Mouse (Mus musculus) urinary bladder, postnatal 14 days (tissue): ENCODE results near the gene Lrp10.

Source experiments
- DNase-seq: peaks from one replicate; pipeline ENCODE4 v3.0.0; 2021; ENCODE audit warnings: low spot score

Lrp10 gene

DNA sequence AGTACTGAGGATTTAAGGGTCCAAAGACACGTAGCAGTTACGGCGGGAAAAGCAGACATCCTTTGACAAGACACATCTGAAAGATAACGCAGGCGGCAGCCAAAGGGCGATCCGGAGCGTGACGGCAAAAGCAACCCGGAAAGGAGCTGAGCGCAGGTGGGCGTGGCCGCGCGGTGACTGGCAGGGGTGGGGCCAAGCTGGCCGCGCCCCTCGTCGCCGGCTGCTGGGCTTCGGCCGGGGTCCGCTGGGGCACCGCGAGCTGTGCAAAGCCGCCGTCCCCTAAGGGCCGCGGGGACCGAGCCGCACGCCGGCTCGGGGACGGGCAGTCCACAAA lies at the start of gene Lrp10:
Lrp10 (plus strand) TSS at position 179 of the 334 bp plus-strand sequence.
- DNase-seq = peak; percentile 91

DNA sequence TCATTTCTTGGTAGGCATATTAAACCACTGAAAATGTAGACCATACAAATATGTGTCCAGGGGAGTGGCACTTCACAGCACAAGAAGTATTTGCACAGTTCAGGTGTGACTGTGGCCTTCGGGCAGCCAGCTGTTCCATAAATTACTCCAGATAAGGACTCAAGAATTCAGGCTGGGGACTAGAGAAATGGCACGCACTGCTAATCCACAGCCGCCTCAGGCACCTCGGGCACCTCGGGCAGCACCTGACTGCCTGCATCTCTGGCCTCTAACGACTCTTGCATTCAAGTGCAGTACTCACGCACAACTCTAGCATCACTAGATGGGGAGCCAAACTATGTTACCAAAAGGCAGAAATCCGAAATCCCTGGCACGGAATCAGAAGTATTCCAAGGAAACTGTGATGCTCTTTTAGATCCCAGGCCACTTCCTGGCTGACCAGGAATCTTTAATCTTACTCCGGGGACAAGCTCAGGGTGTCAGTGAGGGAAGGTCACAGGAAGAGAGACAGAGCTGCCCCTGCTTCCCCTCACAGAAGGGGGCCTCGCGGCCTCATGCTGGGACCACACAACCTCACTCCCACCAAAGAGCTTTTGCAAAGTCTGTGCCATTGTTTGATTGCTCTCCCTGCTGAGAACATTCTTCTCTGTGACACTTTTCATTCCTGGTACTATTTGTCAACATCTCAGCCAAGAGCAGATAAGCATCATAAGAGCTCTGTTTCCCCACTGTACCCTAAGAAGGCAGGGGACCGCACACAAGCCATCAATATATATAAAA lies 48.5 kb upstream of the Lrp10 start:
- DNase-seq = no peak

DNA sequence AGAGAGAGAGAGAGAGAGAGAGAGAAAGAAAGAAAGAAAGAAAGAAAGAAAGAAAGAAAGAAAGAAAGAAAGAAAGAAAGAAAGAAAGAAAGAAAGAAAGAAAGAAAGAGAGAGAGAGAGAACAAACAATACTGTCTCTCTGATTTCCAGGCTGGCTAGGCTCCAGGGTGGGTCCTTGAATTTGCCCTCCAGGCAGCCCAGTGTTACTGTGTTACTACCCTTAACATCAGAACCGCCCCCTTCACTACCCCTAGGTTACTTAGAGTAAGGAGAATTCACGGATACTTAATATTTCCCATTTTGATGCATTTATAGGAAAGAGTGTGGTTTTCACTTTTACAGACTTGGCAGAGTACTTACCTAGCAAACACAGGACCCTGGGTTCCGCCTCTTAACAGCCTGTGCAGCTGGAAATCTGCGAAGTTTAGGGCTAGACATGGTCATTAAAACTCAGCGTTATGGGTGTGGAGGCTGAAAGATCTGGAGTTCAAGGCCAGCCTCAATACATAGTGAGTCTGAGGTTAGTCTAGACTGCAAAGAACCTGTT lies 47.6 kb upstream of the Lrp10 start:
- no peak for DNase-seq

DNA sequence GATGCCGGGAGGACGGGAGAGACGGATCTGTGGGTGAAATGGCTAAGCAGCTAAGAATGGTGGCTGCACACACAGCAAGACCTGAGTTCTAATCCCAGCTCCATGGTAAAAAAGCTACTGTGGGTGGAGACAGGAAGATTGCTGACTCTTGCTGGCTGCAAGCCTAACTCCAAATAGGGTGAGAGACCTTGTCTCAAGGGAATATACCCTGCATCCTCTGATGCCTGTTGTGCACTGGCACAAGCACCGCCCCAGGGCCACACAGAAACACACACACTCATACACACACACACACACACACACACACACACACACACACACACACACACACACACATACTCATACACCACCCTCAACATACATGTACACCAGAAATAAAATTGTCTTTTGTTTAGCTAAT lies 47.1 kb upstream of the Lrp10 start:
- no peak for DNase-seq

DNA sequence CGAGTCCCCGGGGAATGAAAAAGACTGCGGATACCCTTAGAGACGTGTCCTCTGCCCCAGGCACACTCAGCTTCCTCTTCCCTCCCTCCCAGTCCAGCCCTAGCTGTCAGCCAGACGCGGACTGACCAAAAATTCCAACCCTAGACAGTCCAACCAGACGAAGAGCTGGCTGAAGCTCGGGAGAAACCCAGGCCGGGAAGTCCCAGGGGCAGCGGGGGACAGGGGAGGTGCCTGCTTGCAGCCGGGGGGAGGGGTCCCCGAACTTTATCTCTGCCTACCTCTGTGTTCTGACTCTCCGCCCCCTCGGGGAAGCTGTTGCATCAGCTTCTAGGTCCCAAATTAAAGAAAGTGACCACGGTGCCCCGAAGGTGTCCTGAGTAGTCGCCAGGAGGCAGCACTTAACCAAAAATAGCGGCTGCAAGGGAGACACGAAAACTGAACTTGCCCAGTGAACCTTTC lies 46.3 kb upstream of the Lrp10 start, which contains the start of gene Slc7a7:
Slc7a7 (minus strand) TSS at position 158 of the 459 bp plus-strand sequence.
- DNase-seq = peak; percentile 33

DNA sequence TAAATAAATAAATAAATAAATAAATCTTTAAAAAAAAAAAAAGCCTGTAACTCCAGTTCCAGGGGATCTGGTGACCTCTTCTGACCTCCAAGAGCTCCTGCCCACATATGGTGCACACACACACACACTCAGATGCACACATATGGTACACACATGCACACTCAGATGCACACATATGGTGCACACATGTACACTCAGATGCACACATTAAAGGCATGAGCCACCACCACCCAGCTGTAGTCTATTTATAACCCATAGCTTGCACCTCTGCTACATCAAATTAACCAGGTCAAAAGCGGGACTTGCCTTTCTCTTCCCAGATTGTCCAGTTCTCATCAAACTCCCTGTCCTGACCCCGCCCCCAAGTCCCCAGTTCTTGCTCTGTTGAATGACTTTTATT lies 42.9 kb upstream of the Lrp10 start:
- DNase-seq = no peak

DNA sequence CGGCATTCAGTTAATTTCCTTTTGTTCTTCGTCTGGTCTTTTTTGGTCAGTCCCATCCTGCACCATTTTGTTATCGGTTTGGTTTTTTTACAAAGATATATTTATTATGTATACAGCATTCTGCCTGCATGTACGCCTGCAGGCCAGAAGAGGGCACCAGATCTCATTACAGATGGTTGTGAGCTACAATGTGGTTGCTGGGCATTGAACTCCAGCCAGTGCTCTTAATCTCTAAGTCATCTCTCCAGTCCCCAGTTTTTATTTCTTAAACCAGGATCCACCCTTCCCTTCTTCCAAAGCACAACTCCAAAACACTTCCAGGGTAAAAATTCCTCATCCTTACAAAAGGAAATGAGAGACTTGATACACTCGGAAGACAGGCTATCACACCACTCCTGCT lies 40.5 kb upstream of the Lrp10 start:
- DNase-seq = no peak

DNA sequence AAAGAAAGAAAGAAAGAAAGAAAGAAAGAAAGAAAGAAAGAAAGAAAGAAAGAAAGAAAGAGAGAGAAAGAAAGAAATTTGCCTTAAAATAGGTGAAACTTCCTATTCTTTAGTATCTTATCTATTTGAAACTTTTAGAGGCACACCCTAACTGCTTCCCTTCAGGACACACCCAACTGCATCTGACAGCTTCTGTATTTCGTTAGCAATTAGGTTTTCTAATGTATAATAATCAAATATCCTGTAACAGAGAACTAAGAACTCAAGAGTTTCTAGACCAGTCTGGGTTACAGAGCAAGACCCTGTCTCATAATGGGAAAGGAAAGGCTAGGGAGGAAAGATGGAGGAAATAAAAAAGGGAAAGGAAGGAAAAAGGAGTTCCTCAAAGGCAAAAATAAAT lies 39.3 kb upstream of the Lrp10 start:
- no peak for DNase-seq

DNA sequence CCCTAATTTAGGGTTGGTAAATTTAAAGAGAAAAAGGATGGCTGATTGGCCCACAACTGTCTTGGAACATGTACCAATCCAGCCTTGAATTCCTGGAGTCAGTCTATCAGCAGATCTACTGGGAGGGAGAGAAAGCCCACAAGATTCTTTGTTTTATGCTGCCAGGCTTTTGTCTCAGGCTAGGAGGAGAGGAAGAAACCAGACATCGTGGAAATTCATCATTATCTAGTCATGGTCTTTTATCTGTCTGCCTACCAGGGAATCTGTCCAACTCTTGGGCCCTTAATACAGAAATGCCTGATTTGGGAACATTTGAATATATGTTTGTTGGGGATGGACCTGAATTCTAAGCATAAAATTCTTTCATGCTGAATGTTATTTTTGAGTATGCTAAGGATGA lies 38.4 kb upstream of the Lrp10 start:
- DNase-seq = no peak

DNA sequence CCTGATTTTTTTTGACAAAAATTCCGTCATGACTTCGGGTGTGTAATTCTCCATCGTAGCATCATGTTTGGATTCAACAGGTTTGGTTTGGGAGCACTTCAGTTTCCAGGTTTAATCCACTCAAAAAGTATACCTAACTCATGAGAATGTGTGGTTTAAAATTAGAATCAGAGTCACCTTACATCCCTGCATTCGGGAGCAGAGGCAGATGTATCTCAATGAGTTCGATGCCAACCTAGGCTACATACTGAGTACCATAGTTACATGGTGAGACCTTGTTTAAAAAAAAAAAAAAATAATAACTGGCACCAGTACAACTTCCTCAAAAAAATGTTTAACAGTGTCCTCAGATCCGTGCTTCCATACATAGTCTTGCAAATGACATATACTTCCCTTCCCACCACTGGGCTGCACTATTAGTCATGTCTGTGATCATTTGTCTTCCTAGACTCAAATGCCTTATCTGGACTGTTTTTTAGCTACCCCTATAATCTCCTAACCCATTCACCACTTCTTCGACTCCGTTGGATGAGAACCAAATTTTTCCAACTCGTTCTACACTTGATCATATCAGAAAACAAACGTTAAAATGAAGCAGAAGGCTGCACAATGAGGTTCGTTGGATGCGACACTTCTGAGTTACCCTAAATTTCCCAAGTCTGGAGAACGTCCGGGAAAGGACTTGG lies 37.8 kb upstream of the Lrp10 start:
- DNase-seq = no peak

DNA sequence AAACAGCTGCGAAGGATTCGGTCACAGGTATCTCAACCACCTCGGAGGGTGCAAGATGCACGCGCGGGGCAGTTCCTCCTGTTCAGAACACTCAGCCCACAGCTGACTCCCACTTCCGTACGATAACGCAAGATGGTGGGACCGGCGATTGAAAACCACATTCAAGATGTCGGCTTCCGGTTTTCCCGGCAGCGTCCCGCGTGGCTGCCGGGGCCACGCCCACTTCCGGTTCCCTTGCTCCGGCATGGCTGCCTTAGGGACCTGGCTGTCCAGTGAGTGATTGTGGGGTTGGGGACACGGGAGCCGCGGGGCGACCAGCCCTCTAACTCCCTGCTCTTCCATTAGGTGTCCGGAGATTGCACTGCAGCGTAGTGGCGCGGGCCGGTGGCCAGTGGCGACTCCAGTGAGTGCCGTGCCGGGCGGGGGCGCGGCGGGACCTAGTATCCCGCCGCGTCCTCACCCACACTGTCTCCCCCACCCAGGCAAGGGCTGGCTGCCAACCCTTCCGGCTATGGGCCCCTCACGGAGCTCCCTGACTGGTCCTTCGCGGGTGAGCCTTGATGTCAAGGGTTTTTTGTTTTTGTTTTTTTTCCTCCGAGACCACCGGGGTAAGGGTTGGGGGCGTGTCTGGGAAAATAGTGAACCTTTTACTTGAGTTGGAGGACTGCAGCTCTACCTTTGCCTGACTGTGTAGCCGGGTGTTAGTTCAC lies 37.1 kb upstream of the Lrp10 start, which contains the start of gene Mrpl52:
Mrpl52 (plus strand) TSS at position 221 of the 710 bp plus-strand sequence.
- DNase-seq = peak; percentile 94

DNA sequence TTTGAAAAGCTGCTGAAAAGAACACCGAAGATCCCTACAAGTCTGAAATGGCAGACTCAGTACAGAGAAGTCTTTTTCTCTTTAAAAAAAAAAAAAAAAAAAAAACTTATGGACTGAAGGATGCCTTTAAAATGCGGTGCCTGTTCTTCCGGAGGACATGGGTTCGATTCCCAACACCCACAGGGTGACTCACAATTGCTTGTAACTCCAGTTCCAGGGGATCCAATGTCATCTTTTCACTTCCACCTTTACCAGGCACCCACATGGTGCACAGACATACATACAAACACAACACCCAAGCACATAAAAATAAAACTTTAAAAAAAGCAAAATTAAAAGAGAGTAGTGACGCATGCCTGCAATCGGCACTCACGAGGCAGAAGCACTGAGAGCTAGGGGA lies 36.2 kb upstream of the Lrp10 start:
- no peak for DNase-seq

DNA sequence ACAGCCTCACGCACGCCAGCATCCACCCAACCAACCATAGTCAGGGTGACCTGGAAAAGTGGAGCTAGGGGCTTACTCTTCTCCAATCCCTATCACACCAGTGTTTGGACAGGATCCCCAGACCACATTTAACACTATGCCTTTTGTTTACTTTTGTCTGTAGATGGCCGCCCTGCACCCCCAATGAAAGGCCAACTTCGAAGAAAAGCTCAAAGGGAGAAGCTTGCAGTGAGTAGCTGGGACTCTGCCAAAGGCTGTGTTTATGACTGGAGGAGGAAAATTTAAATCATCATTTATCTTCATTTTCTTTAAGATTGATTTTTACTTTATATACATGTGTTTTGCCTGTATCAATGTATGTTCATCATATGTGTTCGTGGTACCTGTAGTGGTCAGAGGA lies 35.5 kb upstream of the Lrp10 start:
- DNase-seq = no peak

DNA sequence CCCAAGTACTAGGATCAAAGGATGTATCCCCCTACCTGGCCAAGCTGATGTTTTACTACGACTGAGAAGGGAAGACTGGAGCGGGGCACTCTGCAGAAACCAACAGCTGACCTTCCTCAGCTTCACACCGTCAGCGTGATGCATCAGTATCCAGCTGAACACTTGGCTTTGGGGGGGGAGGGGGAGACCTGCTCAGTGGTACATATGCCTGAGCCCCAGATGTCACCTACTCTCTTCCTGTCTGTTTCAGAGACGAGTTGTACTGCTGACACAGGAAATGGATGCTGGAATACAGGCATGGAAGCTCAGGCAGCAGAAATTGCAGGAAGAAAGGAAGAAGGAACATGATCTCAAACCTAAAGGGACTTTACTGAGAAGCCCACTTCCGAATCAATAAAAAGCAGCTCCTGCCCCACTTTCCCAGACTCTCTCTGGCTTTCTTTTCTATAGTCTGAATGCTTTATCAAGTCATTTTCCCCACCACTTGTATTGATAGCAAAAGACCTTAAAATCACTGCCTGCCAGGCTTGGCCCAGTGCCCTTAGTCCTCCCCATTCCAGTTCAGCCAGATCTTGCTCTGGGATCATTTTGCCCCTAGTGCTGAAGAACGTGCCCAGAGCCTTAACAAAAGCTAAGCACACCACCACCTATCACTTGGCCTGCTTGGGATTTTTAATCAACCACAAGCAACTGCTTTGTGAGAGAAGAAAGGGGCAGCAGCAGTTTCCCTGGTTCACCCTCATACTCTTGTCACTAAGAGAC lies 34.4 kb upstream of the Lrp10 start:
- DNase-seq = peak; percentile 53

DNA sequence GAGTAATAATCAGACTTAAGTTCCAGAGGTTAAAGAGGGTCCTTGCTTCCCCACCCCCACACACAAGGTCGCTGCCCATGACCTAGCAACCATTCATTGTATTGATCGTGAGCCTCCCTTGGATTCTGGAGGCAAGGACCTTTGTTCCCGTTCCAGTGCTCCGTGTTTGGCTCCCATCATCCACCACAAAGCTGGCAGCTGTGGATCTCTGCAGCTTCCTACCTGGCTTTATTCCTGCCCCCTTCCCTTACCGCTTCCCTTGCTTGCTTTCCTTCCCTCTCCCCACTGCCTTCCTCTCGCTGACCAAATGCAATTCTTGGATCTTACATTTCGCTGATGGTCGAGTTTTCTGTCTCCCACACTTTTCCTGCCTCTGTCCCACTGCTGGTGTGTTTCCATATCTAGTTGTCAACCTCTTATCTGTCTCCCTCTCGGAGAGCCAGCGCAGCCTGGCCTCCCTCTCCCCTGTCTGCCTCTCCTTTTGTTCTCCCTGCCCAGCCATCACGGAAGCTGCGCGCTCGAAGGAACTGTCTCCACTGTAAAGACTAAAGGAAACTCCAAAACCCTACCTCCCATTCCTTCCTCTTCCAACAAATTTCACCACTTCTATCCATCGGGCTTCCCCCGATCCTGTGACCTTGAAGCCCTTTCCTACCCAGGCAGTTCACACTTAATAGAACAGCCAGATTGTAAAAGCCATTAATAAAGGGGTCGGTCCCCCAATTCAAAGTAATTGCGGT lies 33.4 kb upstream of the Lrp10 start:
- no peak for DNase-seq

DNA sequence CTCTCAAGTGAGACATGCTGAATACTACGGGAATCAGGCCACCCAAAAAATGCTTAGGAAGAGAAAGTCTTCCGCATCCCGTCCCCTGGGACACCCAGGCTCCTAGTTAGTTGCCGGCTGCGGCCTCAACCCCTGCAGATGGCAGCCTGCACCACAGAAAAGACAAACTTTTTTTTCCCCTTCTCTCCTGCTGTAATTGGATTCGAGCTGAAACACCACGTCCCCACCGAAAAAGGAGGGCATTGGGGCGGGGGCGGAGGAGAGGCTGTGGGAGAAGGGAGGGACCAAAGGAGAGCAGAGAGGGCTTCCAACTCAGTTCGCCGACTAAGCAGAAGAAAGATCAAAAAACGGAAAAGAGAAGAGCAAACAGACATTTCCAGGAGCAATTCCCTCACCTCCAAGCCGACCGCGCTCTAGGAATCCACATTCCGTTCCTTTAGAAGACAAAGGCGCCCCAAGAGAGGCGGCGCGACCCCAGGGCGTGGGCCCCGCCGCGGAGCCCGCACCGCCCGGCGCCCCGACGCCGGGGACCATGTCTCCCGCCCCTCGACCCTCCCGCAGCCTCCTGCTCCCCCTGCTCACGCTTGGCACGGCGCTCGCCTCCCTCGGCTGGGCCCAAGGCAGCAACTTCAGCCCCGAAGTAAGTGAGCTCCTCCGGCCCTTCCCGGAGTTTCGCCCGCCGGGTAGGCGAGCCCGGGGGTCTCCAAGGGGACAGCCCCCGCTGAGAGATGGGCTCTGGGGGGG lies 32.4 kb upstream of the Lrp10 start, which contains the start of gene Mmp14:
Mmp14 (plus strand) TSS at position 279 of the 744 bp plus-strand sequence.
- DNase-seq = peak; percentile 81

DNA sequence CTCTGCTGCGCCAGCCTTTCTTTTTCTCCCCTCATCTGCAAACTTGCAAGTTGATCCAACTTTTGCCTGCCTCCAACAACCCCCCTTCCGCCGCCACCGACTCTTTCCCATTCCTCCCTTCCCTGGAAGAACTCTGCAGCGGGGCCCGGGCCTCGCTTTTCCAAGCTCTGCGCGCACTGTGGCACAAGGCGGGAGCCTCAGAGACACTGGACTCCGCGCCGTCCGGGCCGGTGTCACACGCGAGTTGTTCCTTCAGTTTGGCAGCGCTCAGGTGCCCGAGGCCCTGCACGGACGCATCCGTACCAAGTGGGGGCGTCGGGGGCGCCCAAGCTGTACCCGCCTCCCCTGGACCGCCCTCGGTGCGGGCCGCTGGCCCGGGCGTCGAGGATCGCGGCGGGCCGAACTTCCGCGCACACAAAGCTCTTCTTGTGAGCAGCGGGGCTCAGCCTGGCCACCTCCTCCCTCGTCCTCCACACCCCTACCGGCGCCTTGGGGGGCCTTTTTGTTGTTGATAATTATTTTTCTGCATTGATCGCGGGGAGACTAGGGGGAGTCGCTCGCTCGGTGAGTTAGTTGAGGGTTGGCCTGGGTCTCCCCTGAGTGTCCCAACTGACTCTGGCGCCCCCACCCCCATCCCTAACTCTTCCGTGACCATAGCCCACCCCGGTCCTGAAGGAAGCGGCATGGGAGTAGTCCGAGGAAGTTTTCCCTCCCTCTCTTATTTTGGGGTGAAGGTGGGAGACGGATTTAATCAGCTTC lies 31.7 kb upstream of the Lrp10 start:
- peak; percentile 55 for DNase-seq

DNA sequence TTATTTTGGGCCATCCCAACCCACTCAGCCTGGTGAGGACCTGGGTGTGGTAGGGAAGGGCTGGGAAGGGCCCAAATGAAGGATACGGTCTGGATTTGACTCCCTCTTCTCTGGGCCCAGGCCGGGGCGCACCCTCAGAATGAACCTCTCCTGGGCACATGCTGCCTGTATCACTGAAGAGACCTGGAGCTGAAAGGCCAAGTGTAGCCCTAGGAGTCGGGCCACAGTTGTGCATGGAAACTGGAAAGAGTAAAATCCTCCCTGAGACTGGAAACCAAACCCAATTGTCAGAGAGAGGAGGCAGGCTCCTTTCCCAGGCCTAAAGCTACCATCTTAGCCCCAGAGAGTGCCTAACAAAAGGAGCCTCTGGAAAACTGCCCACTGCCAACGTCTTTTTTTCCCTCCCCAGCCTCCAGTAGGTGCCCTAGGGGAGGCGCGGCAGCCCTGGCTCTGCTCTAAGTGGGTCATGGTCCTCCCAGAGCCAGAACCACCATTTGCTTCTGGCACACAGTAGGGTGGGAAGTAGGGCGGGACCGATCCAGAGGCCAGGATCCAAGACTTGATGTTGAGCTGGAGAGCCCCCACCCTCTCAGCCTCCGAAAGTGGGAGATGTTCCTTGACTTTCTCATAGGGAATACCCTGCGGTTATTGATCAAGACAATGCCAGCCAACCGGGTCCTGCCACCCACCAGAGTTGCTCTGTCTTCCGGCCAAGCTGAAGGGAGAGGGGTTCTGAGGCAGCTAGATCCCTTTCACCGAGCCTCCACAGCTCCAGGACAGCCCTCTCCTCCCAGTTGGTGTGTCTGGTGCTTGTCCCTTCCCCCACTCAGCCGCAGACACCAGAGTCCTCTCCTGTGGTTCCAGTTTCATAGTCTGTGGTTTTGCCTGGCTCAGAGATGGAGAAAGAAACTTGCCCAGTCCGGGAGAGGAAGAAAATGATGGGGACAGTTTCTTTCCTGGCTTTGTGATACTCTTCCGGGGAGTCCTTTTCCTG lies 30.8 kb upstream of the Lrp10 start:
- peak; percentile 43 for DNase-seq
